Mouse (Mus musculus) cerebellum, adult 2 months (tissue): ENCODE measurements around the gene Slx1b.
A peak's percentile ranks its signal among the peaks of the same experiment; 100 is the strongest.

Experiments used
- CTCF ChIP-seq: fragments of 200-500 bp; IDR thresholded peaks from 2 replicates; pipeline ENCODE4 v1.5.1; 2011; ENCODE audit warnings: low read depth, mild to moderate bottlenecking, control low read depth, low read length, moderate library complexity, borderline replicate concordance; ENCODE audit not compliant: insufficient read depth
- POLR2A ChIP-seq: fragments of 200-500 bp; IDR thresholded peaks from 2 replicates; pipeline ENCODE4 v1.6.1; 2011; ENCODE audit warnings: low read length, control low read depth, borderline replicate concordance; ENCODE audit not compliant: insufficient read depth

- TF ChIP-seq POLR2A (peak; percentile 51; the same call in 1 of the 2 replicates), CTCF (peak; percentile 90)
Measured at GRCm38 (mm10) chr7:126695631-126696207, at the start of gene Slx1b.
